ENCODE assay signal across 9 mouse cellular contexts in genomic region chr6:57701686-57702085, GRCm38 (mm10). TPM values are rescaled to one million over a fixed set of nuclear protein-coding genes. Genes with fewer than 3 reads are reported as not detected.
DNase-seq lines count a peak whose midpoint lies in the region; ATAC-seq and TF ChIP-seq lines count a peak whose summit lies in the region.
"Had no signal": no experiment of that assay in that cellular context is flagged by ENCODE, and none has a peak within 500 bp of the region (broad histone marks: within the 10 kb centered on the region; RNA-seq: fewer than 3 reads in every experiment).

No protein-coding gene starts in this region.

- peaks cover 8% of the 10 kb centered on the region for H3K4me1 ChIP-seq in embryonic facial prominence, embryonic 15.5 days
- H3K4me1 ChIP-seq in hindbrain, embryonic 16.5 days (ENCODE audit: control insufficient read depth, insufficient read depth, low read depth, low read length): peaks cover 16% of the 10 kb centered on the region
- no peaks in the 10 kb centered on the region for H3K4me1 ChIP-seq in midbrain, postnatal 0 days (ENCODE audit: insufficient read depth, low read length)

- 0 out of 2 replicates have a peak overlapping the region, but pooled peaks have one; percentile 65 for H3K4me2 ChIP-seq in embryonic facial prominence, embryonic 15.5 days (replicated peaks)
- peak overlapping the region; percentile 75 for H3K4me2 ChIP-seq in hindbrain, embryonic 16.5 days (ENCODE audit: low read length)
- H3K4me2 ChIP-seq in midbrain, postnatal 0 days (ENCODE audit: low read depth, low read length, poor library complexity, severe bottlenecking): peak overlapping the region; percentile 55

- no peak for DNase-seq in layer of hippocampus, adult 2 months (ENCODE audit: low spot score in 2 of 2)
- DNase-seq in layer of hippocampus, adult 18-20 months (ENCODE audit: low spot score in 2 of 2): no peak
- DNase-seq in midbrain, postnatal 0 days (ENCODE audit: low spot score): peak; percentile 13
- no peak for DNase-seq in layer of hippocampus, adult 9-10 months (ENCODE audit: low spot score)
- no peak for DNase-seq in thymus, postnatal 10 days (ENCODE audit: low spot score in 2 of 2)

- H3K27me3 ChIP-seq in embryonic facial prominence, embryonic 15.5 days: no peaks in the 10 kb centered on the region
- H3K27me3 ChIP-seq in hindbrain, embryonic 16.5 days (replicated peaks; ENCODE audit: control insufficient read depth, insufficient read depth, low read length): no peaks in the 10 kb centered on the region
- H3K27me3 ChIP-seq in midbrain, postnatal 0 days (ENCODE audit: insufficient read depth, low read length): no peaks in the 10 kb centered on the region
- H3K27me3 ChIP-seq: Patski had no signal

- no peak for TF ChIP-seq CTCF in layer of hippocampus, adult 2 months (conservative IDR thresholded peaks at IDR 0.05)
- TF ChIP-seq CTCF in midbrain, postnatal 0 days (IDR thresholded peaks at IDR 0.05): peak; percentile 14; the same call in 1 of the 2 replicates

- ATAC-seq in embryonic facial prominence, embryonic 15.5 days (ENCODE audit: insufficient number of reproducible peaks, low FRiP score, low TSS enrichment, low read depth): no peak
- ATAC-seq in hindbrain, embryonic 16.5 days: no peak
- ATAC-seq in midbrain, postnatal 0 days (ENCODE audit: low FRiP score): no peak
- no peak for ATAC-seq in inflammation-experienced regulatory T-cells, adult 6 months

- no peaks in the 10 kb centered on the region for H3K36me3 ChIP-seq in embryonic facial prominence, embryonic 15.5 days
- no peaks in the 10 kb centered on the region for H3K36me3 ChIP-seq in hindbrain, embryonic 16.5 days (ENCODE audit: control insufficient read depth, insufficient read depth, low read length)
- H3K36me3 ChIP-seq in midbrain, postnatal 0 days (ENCODE audit: insufficient read depth, low read length): no peaks in the 10 kb centered on the region

- no peak overlapping the region for H3K9ac ChIP-seq in embryonic facial prominence, embryonic 15.5 days
- peak overlapping the region; percentile 44; the same call in 1 of the 2 replicates for H3K9ac ChIP-seq in hindbrain, embryonic 16.5 days (ENCODE audit: low read depth, low read length)
- peak overlapping the region; percentile 97 for H3K9ac ChIP-seq in midbrain, postnatal 0 days (replicated peaks; ENCODE audit: low read length, poor library complexity, severe bottlenecking)

- peak overlapping the region; percentile 89 for H3K4me3 ChIP-seq in layer of hippocampus, adult 2 months
- peak overlapping the region; percentile 61 for H3K4me3 ChIP-seq in embryonic facial prominence, embryonic 15.5 days (replicated peaks)
- peak overlapping the region; percentile 77 for H3K4me3 ChIP-seq in hindbrain, embryonic 16.5 days (ENCODE audit: low read length)
- H3K4me3 ChIP-seq in midbrain, postnatal 0 days (ENCODE audit: low read depth, low read length): peak overlapping the region; percentile 80

- peak overlapping the region; percentile 100 for H3K27ac ChIP-seq in layer of hippocampus, adult 2 months
- no peak overlapping the region for H3K27ac ChIP-seq in embryonic facial prominence, embryonic 15.5 days (replicated peaks)
- peak overlapping the region; percentile 98 for H3K27ac ChIP-seq in hindbrain, embryonic 16.5 days (ENCODE audit: low read depth, low read length)
- H3K27ac ChIP-seq in midbrain, postnatal 0 days (ENCODE audit: low read depth, low read length): peak overlapping the region; percentile 100

- no peaks in the 10 kb centered on the region for H3K9me3 ChIP-seq in embryonic facial prominence, embryonic 15.5 days (replicated peaks)
- H3K9me3 ChIP-seq in hindbrain, embryonic 16.5 days (ENCODE audit: control insufficient read depth, low read length): no peaks in the 10 kb centered on the region
- H3K9me3 ChIP-seq in midbrain, postnatal 0 days (ENCODE audit: low read length): no peaks in the 10 kb centered on the region

- whole genome bisulfite sequencing in embryonic facial prominence, embryonic 15.5 days: 52% methylated on average over 4 of the region's 4 CpGs
- 47% methylated on average over 4 of the region's 4 CpGs for WGBS in hindbrain, embryonic 16.5 days
- 25% methylated on average over 4 of the region's 4 CpGs for WGBS in midbrain, postnatal 0 days

RNA-seq across cellular contexts. Expression of gene Lancl2, which starts 0.7 kb away (rescaled TPM):
- total RNA-seq in layer of hippocampus, adult 2 months (2021): 10 to 100 TPM; 78.7 to 85.7 TPM
- 10 to 100 TPM; 79.8 to 83.1 TPM for total RNA-seq in layer of hippocampus, adult 18-20 months (2021)
- polyA plus RNA-seq in embryonic facial prominence, embryonic 15.5 days (2015; fragmentation: Nextera tagmentation; extraction: Ambion mirVana): 23.9 and 25.7 TPM in 2 replicates
- 84.3 and 88.9 TPM in 2 replicates for polyA plus RNA-seq in hindbrain, embryonic 16.5 days (2015; fragmentation: Nextera tagmentation; extraction: Ambion mirVana)
- total RNA-seq in midbrain, postnatal 0 days (2014; rRNA removed): 112 and 114 TPM in 2 replicates
- polyA plus RNA-seq in midbrain, postnatal 0 days (2015; fragmentation: Nextera tagmentation; extraction: Ambion mirVana): 89.5 and 94.1 TPM in 2 replicates
- polyA plus RNA-seq in inflammation-experienced regulatory T-cells, adult 6 months (2017; shearing (Covaris generic)): 1 to 10 TPM; 2.5 to 7.6 (median 2.9) TPM

RNA-seq across cellular contexts. Expression of gene Pyurf, which starts 9.8 kb away (rescaled TPM):
- 1 to 10 TPM; 8.3 to 9.5 TPM for total RNA-seq in layer of hippocampus, adult 2 months (2021)
- 1 to 10 TPM; 7.8 to 9.2 TPM for total RNA-seq in layer of hippocampus, adult 18-20 months (2021)
- 12.1 and 12.3 TPM in 2 replicates for polyA plus RNA-seq in embryonic facial prominence, embryonic 15.5 days (2015; fragmentation: Nextera tagmentation; extraction: Ambion mirVana)
- polyA plus RNA-seq in hindbrain, embryonic 16.5 days (2015; fragmentation: Nextera tagmentation; extraction: Ambion mirVana): 17.5 and 18.8 TPM in 2 replicates
- total RNA-seq in midbrain, postnatal 0 days (2014; rRNA removed): 13.7 and 14.9 TPM in 2 replicates
- polyA plus RNA-seq in midbrain, postnatal 0 days (2015; fragmentation: Nextera tagmentation; extraction: Ambion mirVana): 13.3 and 14.3 TPM in 2 replicates
- polyA plus RNA-seq in inflammation-experienced regulatory T-cells, adult 6 months (2017; shearing (Covaris generic)): 1 to 10 TPM; 3.2 to 4.5 (median 3.7) TPM
